Mouse (Mus musculus): ENCODE measurements at regions not wholly inside any gene's neighbourhood (a gene's known extent, or its start where the extent isn't known, plus 50 kb on each side); places are given as distances from the start of the nearest gene placed in this dataset.

DNA sequence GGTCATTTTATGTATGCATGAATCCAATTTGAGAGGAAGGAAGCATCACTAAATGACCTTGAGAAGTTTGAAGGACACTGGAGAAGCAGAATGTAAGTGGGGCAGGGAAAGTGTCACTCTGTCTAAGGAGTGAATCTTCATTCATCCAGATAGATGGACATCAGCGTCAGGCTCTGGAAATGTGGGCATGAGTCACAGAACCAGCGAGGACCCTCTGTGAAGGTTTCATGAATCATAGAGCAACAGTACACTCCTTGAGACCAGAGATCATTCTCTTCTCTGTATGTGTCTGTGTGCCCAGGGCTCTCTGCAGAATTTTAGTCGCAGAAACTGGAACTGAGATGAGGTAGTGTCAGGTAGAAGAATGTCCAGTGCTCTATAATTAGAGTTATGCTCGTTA is 62.4 kb upstream of the Lypd6 start:
- DNase-seq (ENCODE audit: low read depth, low spot score), result no peak

DNA sequence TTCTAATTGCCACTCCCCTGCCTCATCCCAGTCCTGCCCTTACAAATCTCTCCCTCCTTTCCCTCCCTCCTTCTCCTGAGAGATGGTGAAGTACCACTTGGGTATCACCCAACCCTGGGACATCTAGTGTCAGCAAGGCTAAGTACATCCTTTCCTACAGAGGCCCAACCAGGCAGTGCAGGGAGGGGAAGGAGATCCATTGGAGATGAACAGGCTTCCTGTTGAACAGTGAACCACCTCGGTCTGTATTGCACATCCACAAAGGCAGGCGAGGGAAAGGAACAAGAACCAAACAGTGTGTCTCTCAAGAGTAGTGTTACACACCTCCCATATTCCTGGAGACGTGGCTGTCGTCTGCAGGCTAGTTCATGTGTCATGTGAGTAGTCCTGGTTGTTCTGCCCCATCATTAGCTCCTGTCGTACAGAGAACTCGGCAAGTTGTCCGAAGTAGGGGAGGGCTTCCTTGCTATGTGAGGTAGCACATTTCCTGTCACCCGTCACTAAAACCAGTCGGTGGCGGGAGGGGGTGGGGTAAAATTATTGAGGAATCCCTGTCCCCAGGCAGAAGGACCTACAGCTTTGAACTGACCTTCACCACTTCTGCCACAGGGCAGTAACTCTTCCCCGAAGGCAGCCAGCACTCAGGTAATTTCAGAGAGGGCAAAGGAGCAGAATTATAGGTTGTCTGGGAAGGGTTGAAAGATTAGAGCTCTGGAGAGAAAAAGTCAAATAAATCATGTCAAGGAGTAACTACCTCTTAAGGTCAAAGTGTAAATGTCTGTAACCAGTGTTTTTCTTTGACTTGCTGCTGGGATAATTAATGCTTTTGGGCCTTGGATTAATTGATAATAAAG is 61.3 kb upstream of the Lypd6 start:
- peak; percentile 56 for DNase-seq (ENCODE audit: low read depth, low spot score)

GRCm38 (mm10) chr2:50008282-50008681 is 57.9 kb upstream of the Lypd6 start:
- no peak for DNase-seq (ENCODE audit: low read depth, low spot score)

DNA sequence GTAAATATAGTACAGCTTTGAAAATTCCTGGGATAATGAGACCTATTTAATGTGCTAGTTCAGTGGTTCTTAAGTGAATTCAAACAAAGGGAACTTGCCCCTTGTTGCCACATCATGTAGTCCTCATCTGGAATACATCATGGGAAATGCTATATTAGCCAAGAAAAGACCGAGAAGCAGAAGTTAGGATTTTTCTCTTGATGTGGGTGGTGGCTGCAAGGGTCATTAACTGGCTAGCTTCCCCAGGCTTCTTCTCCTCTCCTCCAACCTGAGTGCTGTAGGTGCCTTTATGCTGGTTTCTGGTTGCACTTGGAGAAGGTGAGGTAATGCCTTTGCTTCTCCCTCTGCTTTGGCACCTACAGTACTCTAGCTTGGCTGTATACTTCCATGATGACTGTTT is 55.8 kb upstream of the Lypd6 start:
- DNase-seq (ENCODE audit: low read depth, low spot score), result no peak

GRCm38 (mm10) chr2:50012303-50012702 is 53.9 kb upstream of the Lypd6 start:
- no peak for DNase-seq (ENCODE audit: low read depth, low spot score)

DNA sequence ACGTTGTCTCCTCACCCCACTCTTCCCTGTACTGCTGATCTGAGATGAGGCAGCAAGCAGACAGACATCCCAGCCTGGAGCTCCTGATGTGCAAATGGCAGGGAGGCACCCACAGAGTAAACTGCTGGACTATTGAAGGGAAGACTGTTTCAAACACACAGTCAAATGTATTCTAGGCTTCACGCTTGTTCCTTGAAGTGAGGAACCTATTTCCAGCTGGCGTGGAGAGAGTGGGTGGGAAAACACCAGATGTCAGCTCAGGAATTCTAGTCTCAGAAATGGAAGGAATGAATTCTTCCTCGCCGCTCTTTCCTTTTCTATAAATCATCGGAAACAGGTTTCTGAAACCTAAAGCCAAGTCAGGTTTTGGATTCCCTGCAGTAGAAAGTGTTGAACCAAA is 53.0 kb upstream of the Lypd6 start:
- peak; percentile 17 for DNase-seq (ENCODE audit: low read depth, low spot score)

- no peak for DNase-seq (ENCODE audit: low read depth, low spot score)
Observed at GRCm38 (mm10) chr2:50013882-50014281, 52.3 kb upstream of the Lypd6 start.

- no peak for DNase-seq (ENCODE audit: low read depth, low spot score)
Observed at GRCm38 (mm10) chr2:50014683-50015082, 51.5 kb upstream of the Lypd6 start.
